Mouse (Mus musculus) stomach, postnatal 0 days (tissue): ENCODE data around the gene Saal1. TPM values are rescaled to one million over a fixed set of nuclear protein-coding genes. Genes with fewer than 3 reads are reported as not detected.

ENCODE experiments used
- ATAC-seq: fragments of 200-750 bp; cut with Nextera tagmentation; 2 replicates; pipeline ENCODE4 v1.8.0; 2017; ENCODE audit not compliant: low FRiP score, low TSS enrichment
- DNase-seq: peaks from one replicate; pipeline ENCODE4 v3.0.0-alpha.2; 2016; ENCODE audit warnings: low spot score
- H3K27ac ChIP-seq: fragments of 300-500 bp; sonication (generic); replicated peaks from 2 replicates; pipeline ENCODE4 v1.5.1; 2014; ENCODE audit warnings: mild to moderate bottlenecking, control low read depth
- H3K27me3 ChIP-seq: fragments of 300-500 bp; sonication (generic); 2 replicates; pipeline ENCODE4 v1.6.1; 2014; ENCODE audit warnings: low read length; ENCODE audit not compliant: control insufficient read depth, insufficient read depth
- H3K36me3 ChIP-seq: fragments of 300-500 bp; sonication (generic); 2 replicates; pipeline ENCODE4 v1.6.1; 2014; ENCODE audit warnings: low read length, mixed read lengths; ENCODE audit not compliant: control insufficient read depth, insufficient read depth
- H3K4me1 ChIP-seq: fragments of 300-500 bp; sonication (generic); replicated peaks from 2 replicates; pipeline ENCODE4 v1.6.1; 2014; ENCODE audit warnings: antibody characterized with exemption; ENCODE audit not compliant: control insufficient read depth, insufficient read depth
- H3K4me2 ChIP-seq: fragments of 300-500 bp; sonication (generic); replicated peaks from 2 replicates; pipeline ENCODE4 v1.6.1; 2014; ENCODE audit warnings: low read depth, mild to moderate bottlenecking, control low read depth, moderate library complexity
- H3K4me3 ChIP-seq: fragments of 300-500 bp; sonication (generic); 2 replicates; pipeline ENCODE4 v1.5.1; 2014; ENCODE audit warnings: low read depth, low read length, control low read depth
- H3K9ac ChIP-seq: fragments of 300-500 bp; sonication (generic); 2 replicates; pipeline ENCODE4 v1.6.1; 2014; ENCODE audit warnings: mild to moderate bottlenecking, low read length, control low read depth, mixed read lengths
- H3K9me3 ChIP-seq: fragments of 300-500 bp; sonication (generic); 2 replicates; pipeline ENCODE4 v1.6.1; 2016; ENCODE audit warnings: low read length; ENCODE audit not compliant: control insufficient read depth
- CTCF ChIP-seq: IDR thresholded peaks from 2 replicates; pipeline ENCODE4 v1.5.1; 2016; ENCODE audit warnings: antibody characterized with exemption, low read depth, mild to moderate bottlenecking, moderate library complexity
- EP300 ChIP-seq: optimal IDR thresholded peaks from 2 replicates; pipeline ENCODE3; 2016; ENCODE audit warnings: antibody characterized with exemption
- WGBS: fragments of 180-500 bp; shearing (Covaris S2); extraction: QIAGEN DNeasy Blood & Tissue Kit; methylation state at CpG from one replicate; pipeline ENCODE4 v1.1.7; 2014; 5-methylcytosine and 5-hydroxymethylcytosine counted together
- polyA plus RNA-seq: library from polyadenylated mRNA; unstranded; fragments of >200 nt; fragmentation: Nextera tagmentation; extraction: Ambion mirVana; gene quantifications from 2 replicates; pipeline ENCODE4 v1.2.1, GENCODE M21; 2015

Saal1 gene
- polyA plus RNA-seq, 1 experiment from 2014 or later, result 10.4 TPM

GRCm38 (mm10) chr7:46738561-46739460 lies 28.3 kb upstream of the Saal1 start:
- H3K9me3 ChIP-seq, result no peaks in the 10 kb centered on the region
- no peaks in the 10 kb centered on the region for H3K27me3 ChIP-seq
- TF ChIP-seq CTCF, result no peak
- no peak for TF ChIP-seq EP300
- no peak overlapping the region for H3K4me3 ChIP-seq
- no peaks in the 10 kb centered on the region for H3K4me1 ChIP-seq
- 72% methylated on average over 12 of the region's 12 CpGs for WGBS
- no peak for ATAC-seq
- no peak for DNase-seq
- no peak overlapping the region for H3K9ac ChIP-seq
- no peak overlapping the region for H3K27ac ChIP-seq
- H3K4me2 ChIP-seq, result no peak overlapping the region
- H3K36me3 ChIP-seq, result no peaks in the 10 kb centered on the region

DNA sequence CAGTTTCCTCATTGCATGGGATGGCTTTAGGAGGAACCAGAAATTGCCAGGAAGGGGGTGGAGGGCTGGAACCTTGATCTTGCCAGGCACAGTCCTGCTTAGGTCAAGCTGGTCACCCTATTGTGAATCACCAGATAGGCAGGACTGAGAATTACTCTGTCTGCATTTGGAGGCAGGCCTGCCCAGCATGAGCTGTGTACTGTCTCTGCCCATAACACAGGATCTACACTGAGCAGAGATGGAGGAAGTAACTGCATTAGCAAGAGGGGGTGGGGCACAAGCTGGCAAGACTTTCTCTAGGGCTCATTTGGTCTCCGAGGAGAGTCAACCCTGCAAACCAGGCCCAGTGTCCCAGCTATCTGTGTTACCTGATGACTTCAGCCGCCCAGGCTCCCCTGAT lies 24.5 kb upstream of the Saal1 start:
- H3K36me3 ChIP-seq, result no peaks in the 10 kb centered on the region
- no peaks in the 10 kb centered on the region for H3K4me1 ChIP-seq
- DNase-seq, result no peak
- WGBS, result 78% methylated on average over 2 of the region's 2 CpGs
- no peak overlapping the region for H3K27ac ChIP-seq
- no peak overlapping the region for H3K9ac ChIP-seq
- H3K9me3 ChIP-seq, result no peaks in the 10 kb centered on the region
- no peak overlapping the region for H3K4me2 ChIP-seq
- no peaks in the 10 kb centered on the region for H3K27me3 ChIP-seq
- TF ChIP-seq EP300 (no peak), CTCF (no peak)
- no peak overlapping the region for H3K4me3 ChIP-seq
- ATAC-seq, result no peak

- DNase-seq (no peak), ATAC-seq (no peak)
- Histone ChIP-seq H3K27me3 (no peaks in the 10 kb centered on the region), H3K4me2 (no peak within 1 kb of the TSS), H3K36me3 (no peaks in the 10 kb centered on the region), H3K4me1 (no peaks in the 10 kb centered on the region), H3K9me3 (no peaks in the 10 kb centered on the region), H3K9ac (no peak within 1 kb of the TSS), H3K27ac (no peak within 1 kb of the TSS), H3K4me3 (no peak within 1 kb of the TSS)
- WGBS, result 78% methylated on average over 4 of the region's 4 CpGs
- TF ChIP-seq EP300 (no peak), CTCF (no peak)
These were observed 22.0 kb upstream of the Saal1 start, which contains the start of gene Saa4 for GRCm38 (mm10) chr7:46732458-46732857. Saa4 (minus strand) TSS chr7:46732603.

DNA sequence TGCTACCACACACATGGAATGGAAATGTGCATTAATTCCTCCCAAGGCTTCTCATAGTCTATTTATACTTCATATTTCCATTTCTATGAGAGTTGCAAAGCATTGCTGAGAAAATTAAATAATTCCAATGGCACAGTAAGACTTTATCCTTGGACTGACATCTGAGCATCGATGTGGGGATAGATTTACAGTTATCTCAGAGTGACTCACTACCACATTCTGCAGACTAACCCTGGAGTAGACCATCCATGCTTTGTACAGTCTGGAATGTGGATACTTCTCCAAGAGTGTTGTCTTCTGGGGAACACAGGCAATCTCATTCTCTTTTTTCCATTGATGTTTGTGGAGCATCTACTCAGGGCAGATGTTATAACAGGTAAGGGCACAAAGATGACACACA lies 17.1 kb upstream of the Saal1 start:
- no peak overlapping the region for H3K4me2 ChIP-seq
- no peaks in the 10 kb centered on the region for H3K27me3 ChIP-seq
- DNase-seq (no peak), ATAC-seq (no peak)
- TF ChIP-seq EP300, result no peak
- no peak for TF ChIP-seq CTCF
- H3K9me3 ChIP-seq, result no peaks in the 10 kb centered on the region
- H3K9ac ChIP-seq, result no peak overlapping the region
- WGBS, result 74% methylated on average over 1 of the region's 1 CpGs
- H3K36me3 ChIP-seq, result no peaks in the 10 kb centered on the region
- H3K4me3 ChIP-seq, result no peak overlapping the region
- H3K4me1 ChIP-seq, result no peaks in the 10 kb centered on the region
- no peak overlapping the region for H3K27ac ChIP-seq

DNA sequence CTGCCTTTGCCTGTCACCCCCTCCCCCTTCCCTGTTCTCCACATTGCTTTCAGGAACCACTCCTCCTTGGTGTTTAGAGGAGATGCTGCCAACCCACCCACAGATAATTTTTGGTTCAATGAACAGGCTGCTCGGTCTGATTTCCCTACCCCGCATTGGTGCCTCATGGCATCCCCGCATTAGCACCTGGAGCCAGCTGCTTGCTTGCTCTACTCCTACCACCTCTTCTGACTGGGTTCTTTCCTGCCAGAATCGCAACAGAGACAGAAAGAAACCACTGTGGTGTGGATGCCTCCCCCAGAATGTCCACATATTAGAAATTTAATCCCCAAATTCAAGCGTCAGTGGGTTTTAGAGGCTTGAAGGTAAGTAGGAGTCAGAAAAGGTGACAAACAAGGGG lies 13.9 kb upstream of the Saal1 start:
- no peak for TF ChIP-seq EP300
- TF ChIP-seq CTCF, result no peak
- H3K4me3 ChIP-seq, result no peak overlapping the region
- DNase-seq (no peak), ATAC-seq (no peak)
- H3K36me3 ChIP-seq, result no peaks in the 10 kb centered on the region
- H3K9ac ChIP-seq, result no peak overlapping the region
- H3K4me1 ChIP-seq, result no peaks in the 10 kb centered on the region
- H3K27ac ChIP-seq, result no peak overlapping the region
- H3K27me3 ChIP-seq, result no peaks in the 10 kb centered on the region
- H3K9me3 ChIP-seq, result no peaks in the 10 kb centered on the region
- 74% methylated on average over 5 of the region's 5 CpGs for WGBS
- no peak overlapping the region for H3K4me2 ChIP-seq

DNA sequence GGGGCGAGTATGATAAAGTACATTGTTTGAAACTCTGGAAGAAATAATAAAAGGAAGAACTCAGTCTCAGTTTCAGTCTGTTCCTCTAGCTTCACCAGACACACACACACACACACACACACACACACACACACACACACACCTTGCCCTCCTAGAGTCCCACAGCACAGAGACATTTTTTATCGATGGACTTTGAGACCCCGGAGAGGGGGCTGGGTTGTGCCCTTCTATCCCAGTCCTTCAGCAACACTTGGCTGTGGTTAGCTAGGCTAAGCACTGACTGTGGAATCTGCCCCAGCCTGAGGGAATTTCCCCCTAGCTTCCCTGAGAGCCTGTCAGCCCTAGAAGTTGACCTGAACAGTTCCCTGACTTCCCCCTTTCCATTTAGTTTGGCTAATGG lies 13.4 kb upstream of the Saal1 start:
- Histone ChIP-seq H3K27ac (no peak overlapping the region), H3K4me2 (no peak overlapping the region), H3K9me3 (no peaks in the 10 kb centered on the region), H3K4me1 (no peaks in the 10 kb centered on the region), H3K4me3 (no peak overlapping the region), H3K27me3 (no peaks in the 10 kb centered on the region), H3K9ac (no peak overlapping the region), H3K36me3 (no peaks in the 10 kb centered on the region)
- no peak for DNase-seq
- no peak for TF ChIP-seq CTCF
- no peak for TF ChIP-seq EP300
- WGBS, result 74% methylated on average over 3 of the region's 3 CpGs
- no peak for ATAC-seq
